Mouse (Mus musculus) C2C12 (cell line): ENCODE data around the gene Add3.

Source experiments
- CTCF ChIP-seq: IDR thresholded peaks from one replicate; pipeline ENCODE4 v1.5.1; 2011; ENCODE audit not compliant: control insufficient read depth, insufficient read depth, insufficient read length
- MYOD1 ChIP-seq: IDR thresholded peaks from one replicate; pipeline ENCODE4 v1.6.1; 2011; ENCODE audit warnings: low read depth; ENCODE audit not compliant: control insufficient read depth, insufficient read length
- MYOG ChIP-seq: IDR thresholded peaks from one replicate; pipeline ENCODE4 v1.6.1; 2011; ENCODE audit not compliant: control insufficient read depth, insufficient read length; ENCODE audit errors: extremely low read depth

DNA sequence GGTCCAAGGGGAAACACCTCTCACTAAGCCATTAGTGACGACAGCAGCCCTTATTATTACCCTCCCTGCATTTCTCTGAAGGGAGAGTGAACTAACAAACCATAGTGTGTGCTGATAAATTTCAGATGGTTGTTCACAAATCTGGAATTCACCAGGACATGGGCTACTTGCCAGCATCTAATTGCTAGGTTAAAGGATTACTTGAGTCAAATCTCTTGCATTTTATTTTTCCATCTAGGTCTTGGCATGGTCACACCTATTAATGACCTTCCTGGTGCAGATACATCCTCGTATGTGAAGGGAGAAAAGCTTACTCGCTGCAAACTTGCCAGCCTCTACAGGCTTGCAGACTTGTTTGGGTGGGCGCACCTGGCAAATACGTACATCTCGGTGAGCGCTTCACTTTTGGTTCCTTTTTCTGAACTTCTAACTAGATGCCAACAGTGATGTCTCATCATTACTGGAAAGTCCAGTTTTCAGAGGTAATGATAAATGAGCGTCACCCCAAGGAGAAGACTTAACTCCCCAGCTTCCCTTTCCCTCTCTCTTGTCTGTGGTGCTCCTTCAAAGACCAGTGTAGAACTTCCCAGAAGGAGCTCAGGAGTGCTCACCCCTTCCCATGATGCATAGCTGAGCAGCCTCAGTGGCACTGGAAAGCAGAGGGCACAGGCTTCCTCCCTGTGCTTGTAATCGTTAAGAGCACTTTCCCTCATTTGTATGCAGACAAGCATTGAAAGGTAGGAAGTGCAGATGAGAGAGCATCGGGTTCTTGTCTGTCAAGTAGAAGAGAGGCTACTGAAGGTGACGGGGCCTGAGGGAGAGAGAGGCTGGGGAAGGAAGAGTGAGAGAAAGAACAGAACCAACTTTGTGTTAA, 90.9 kb downstream of the Add3 start:
- TF ChIP-seq CTCF (no peak), MYOG (no peak), MYOD1 (no peak)
